Mouse (Mus musculus) heart, adult 11 months (tissue): ENCODE results near the gene Tiam2.

Source experiments
- DNase-seq: peaks from one replicate; pipeline ENCODE4 v3.0.0; 2022

Gene Tiam2

GRCm38 (mm10) chr17:3452571-3453311 is 126.4 kb downstream of the Tiam2 start:
- peak; percentile 70 for DNase-seq

GRCm38 (mm10) chr17:3453946-3454345 is 127.6 kb downstream of the Tiam2 start:
- DNase-seq: peak; percentile 84

GRCm38 (mm10) chr17:3454850-3455249 is 128.5 kb downstream of the Tiam2 start:
- peak; percentile 64 for DNase-seq

GRCm38 (mm10) chr17:3457914-3458681 is 131.7 kb downstream of the Tiam2 start:
- peak; percentile 21 for DNase-seq

GRCm38 (mm10) chr17:3465861-3466260 is 139.5 kb downstream of the Tiam2 start:
- no peak for DNase-seq

- no peak for DNase-seq
These were observed 140.3 kb downstream of the Tiam2 start for GRCm38 (mm10) chr17:3466681-3467080.

GRCm38 (mm10) chr17:3467636-3468324 is 141.4 kb downstream of the Tiam2 start:
- DNase-seq: no peak

GRCm38 (mm10) chr17:3472018-3472417 is 145.6 kb downstream of the Tiam2 start:
- no peak for DNase-seq

- no peak for DNase-seq
These were observed 150.2 kb downstream of the Tiam2 start for GRCm38 (mm10) chr17:3476546-3476945.

GRCm38 (mm10) chr17:3481576-3482575 is 155.5 kb downstream of the Tiam2 start:
- DNase-seq: peak; percentile 45

- peak; percentile 62 for DNase-seq
These were observed 156.7 kb downstream of the Tiam2 start for GRCm38 (mm10) chr17:3483091-3483490.

GRCm38 (mm10) chr17:3485851-3486250 is 159.5 kb downstream of the Tiam2 start:
- DNase-seq: peak; percentile 39

GRCm38 (mm10) chr17:3487211-3487610 is 160.8 kb downstream of the Tiam2 start:
- DNase-seq: no peak

- DNase-seq: no peak
These were observed 161.6 kb downstream of the Tiam2 start for GRCm38 (mm10) chr17:3487721-3488601.

GRCm38 (mm10) chr17:3490216-3490895 is 164.0 kb downstream of the Tiam2 start:
- DNase-seq: peak; percentile 71

- DNase-seq: no peak
These were observed 164.7 kb downstream of the Tiam2 start for GRCm38 (mm10) chr17:3491065-3491464.

GRCm38 (mm10) chr17:3491667-3492066 is 165.3 kb downstream of the Tiam2 start:
- DNase-seq: peak; percentile 84

- DNase-seq: no peak
These were observed 169.2 kb downstream of the Tiam2 start for GRCm38 (mm10) chr17:3495576-3495975.

GRCm38 (mm10) chr17:3496080-3496479 is 169.7 kb downstream of the Tiam2 start:
- DNase-seq: no peak

- DNase-seq: no peak
These were observed 171.7 kb downstream of the Tiam2 start for GRCm38 (mm10) chr17:3498086-3498485.

- DNase-seq: no peak
These were observed 172.2 kb downstream of the Tiam2 start for GRCm38 (mm10) chr17:3498580-3498979.
